Mouse (Mus musculus) hindbrain, embryonic 15.5 days (tissue): ENCODE measurements around the gene Enox1. TPM values are rescaled to one million over a fixed set of nuclear protein-coding genes. Genes with fewer than 3 reads are reported as not detected.
A peak's percentile ranks its signal among the peaks of the same experiment; 100 is the strongest.

ENCODE experiments used
- ATAC-seq: fragments of 200-750 bp; cut with Nextera tagmentation; 2 replicates; pipeline ENCODE4 v1.8.0; 2017; ENCODE audit warnings: low read depth, moderate number of reproducible peaks, moderate TSS enrichment; ENCODE audit not compliant: low FRiP score
- H3K27ac ChIP-seq: fragments of 300-500 bp; sonication (generic); replicated peaks from 2 replicates; pipeline ENCODE4 v1.5.1; 2015; ENCODE audit warnings: mild to moderate bottlenecking, inconsistent platforms
- H3K27me3 ChIP-seq: fragments of 300-500 bp; sonication (generic); 2 replicates; pipeline ENCODE4 v1.6.1; 2015; ENCODE audit warnings: control low read depth, inconsistent platforms
- H3K36me3 ChIP-seq: fragments of 300-500 bp; sonication (generic); 2 replicates; pipeline ENCODE4 v1.6.1; 2015; ENCODE audit warnings: control low read depth, inconsistent platforms
- H3K4me1 ChIP-seq: fragments of 300-500 bp; sonication (generic); replicated peaks from 2 replicates; pipeline ENCODE4 v1.6.1; 2015; ENCODE audit warnings: control low read depth, inconsistent platforms
- H3K4me2 ChIP-seq: fragments of 300-500 bp; sonication (generic); 2 replicates; pipeline ENCODE4 v1.6.1; 2015; ENCODE audit warnings: moderate library complexity, mild to moderate bottlenecking, inconsistent platforms
- H3K4me3 ChIP-seq: fragments of 300-500 bp; sonication (generic); 2 replicates; pipeline ENCODE4 v1.5.1; 2015; ENCODE audit warnings: mild to moderate bottlenecking, inconsistent platforms
- H3K9ac ChIP-seq: fragments of 300-500 bp; sonication (generic); 2 replicates; pipeline ENCODE4 v1.6.1; 2015; ENCODE audit warnings: inconsistent platforms
- H3K9me3 ChIP-seq: fragments of 300-500 bp; sonication (generic); 2 replicates; pipeline ENCODE4 v1.6.1; 2016; ENCODE audit warnings: control low read depth, inconsistent platforms
- WGBS: fragments of 180-500 bp; shearing (Covaris S2); methylation state at CpG from one replicate; pipeline ENCODE4 v1.1.7; 2015; 5-methylcytosine and 5-hydroxymethylcytosine counted together
- polyA plus RNA-seq: library from polyadenylated mRNA; unstranded; fragments of >200 nt; fragmentation: Nextera tagmentation; extraction: Ambion mirVana; gene quantifications from 2 replicates; pipeline ENCODE4 v1.2.1, GENCODE M21; 2015

The Enox1 gene
- polyA plus RNA-seq, 1 experiment from 2014 or later = 43.5 TPM

DNA sequence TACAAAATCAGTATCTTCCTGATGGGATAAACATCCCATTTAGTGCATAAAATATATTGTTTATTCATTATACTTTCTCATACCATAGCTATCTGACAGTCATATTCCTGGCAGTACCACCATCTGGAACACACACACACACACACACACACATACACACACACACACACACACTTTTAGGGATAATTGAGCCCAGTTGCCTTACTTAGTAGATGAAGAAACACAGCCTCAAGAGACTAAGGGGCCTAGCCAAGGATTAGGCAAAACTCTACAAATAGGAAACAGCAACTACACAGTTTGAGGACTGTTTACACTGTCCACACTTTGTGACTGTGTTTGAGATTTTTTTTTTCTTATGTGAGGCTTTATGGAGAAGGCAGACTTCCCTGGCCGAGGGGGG lies 100.9 kb downstream of the Enox1 start:
- peaks cover 15% of the 10 kb centered on the region; the same call in 1 of the 2 replicates for H3K4me1 ChIP-seq
- 80% methylated on average over 1 of the region's 1 CpGs for WGBS
- no peak overlapping the region for H3K27ac ChIP-seq
- H3K4me3 ChIP-seq = no peak overlapping the region
- H3K27me3 ChIP-seq = no peaks in the 10 kb centered on the region
- H3K4me2 ChIP-seq = no peak overlapping the region
- no peak overlapping the region for H3K9ac ChIP-seq
- H3K9me3 ChIP-seq = no peaks in the 10 kb centered on the region
- no peak for ATAC-seq
- H3K36me3 ChIP-seq = no peaks in the 10 kb centered on the region

DNA sequence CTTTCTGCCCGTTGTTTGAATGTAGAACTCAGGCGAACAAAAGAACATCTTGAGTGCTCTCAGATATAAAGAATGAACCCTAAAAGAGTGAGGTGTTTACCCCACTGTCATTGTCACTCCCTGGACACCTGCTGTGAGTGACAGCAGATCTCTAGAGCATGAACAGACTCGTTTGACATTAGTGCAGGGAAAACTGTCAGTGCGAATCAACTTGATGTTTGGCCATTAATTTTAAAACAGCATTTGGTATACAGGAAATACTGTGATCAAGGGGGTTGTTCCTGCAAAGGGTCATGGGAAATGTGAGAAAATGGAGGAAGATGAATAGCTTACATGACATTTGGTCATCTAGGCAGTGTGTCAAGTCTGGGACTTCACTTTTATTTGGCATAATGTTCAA lies 101.6 kb downstream of the Enox1 start:
- Histone ChIP-seq H3K4me1 (peaks cover 15% of the 10 kb centered on the region; the same call in 1 of the 2 replicates), H3K4me2 (no peak overlapping the region), H3K36me3 (no peaks in the 10 kb centered on the region), H3K9me3 (no peaks in the 10 kb centered on the region), H3K9ac (no peak overlapping the region), H3K27ac (no peak overlapping the region), H3K4me3 (no peak overlapping the region), H3K27me3 (no peaks in the 10 kb centered on the region)
- 50% methylated on average over 4 of the region's 4 CpGs for WGBS
- ATAC-seq = no peak

DNA sequence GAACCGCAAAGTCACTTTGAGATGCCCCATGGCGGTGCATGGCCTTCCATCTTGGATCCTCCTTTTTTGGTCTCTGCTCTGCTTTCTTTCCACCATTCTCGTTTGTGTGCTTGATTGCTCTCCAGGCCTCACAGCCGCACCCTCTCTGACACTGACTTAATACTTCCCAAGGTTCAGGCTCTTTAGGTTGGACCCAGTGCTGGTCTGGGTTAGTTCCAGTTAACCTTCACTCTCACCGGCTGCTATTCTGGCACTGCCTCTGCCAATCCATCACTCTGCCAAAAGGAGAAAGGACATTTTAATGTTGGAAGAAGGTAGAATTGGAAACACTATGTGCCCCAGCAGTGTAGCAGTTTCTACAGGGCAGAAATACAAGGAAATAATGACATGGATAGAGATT lies 103.1 kb downstream of the Enox1 start:
- Histone ChIP-seq H3K9me3 (no peaks in the 10 kb centered on the region), H3K4me2 (no peak overlapping the region), H3K4me3 (no peak overlapping the region), H3K9ac (no peak overlapping the region), H3K4me1 (peaks cover 12% of the 10 kb centered on the region; the same call in 1 of the 2 replicates), H3K36me3 (no peaks in the 10 kb centered on the region), H3K27me3 (no peaks in the 10 kb centered on the region), H3K27ac (no peak overlapping the region)
- WGBS = 79% methylated on average over 5 of the region's 5 CpGs
- ATAC-seq = no peak

DNA sequence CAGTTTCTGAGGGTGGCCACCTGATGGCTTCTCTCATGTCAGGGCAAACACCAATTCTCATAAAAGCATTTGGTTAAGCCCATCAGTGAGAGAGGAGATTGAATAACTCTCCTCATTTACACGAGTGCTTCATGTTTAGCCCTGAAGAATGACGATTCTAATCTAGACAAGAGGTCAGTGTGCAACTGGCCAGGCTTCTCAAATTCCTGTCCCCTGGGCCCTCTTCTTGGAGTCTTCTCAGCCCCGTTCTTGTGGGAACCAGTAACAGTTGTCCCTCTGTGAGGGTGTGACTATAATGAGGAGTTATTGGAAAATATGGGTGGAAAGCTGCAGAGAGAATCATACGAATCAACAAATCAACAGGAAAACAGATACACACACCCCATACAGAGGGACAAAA lies 103.5 kb downstream of the Enox1 start:
- Histone ChIP-seq H3K9me3 (no peaks in the 10 kb centered on the region), H3K4me1 (peaks cover 8% of the 10 kb centered on the region; the same call in 1 of the 2 replicates), H3K27me3 (no peaks in the 10 kb centered on the region), H3K4me3 (no peak overlapping the region), H3K9ac (no peak overlapping the region), H3K36me3 (no peaks in the 10 kb centered on the region), H3K27ac (no peak overlapping the region), H3K4me2 (no peak overlapping the region)
- WGBS = 80% methylated on average over 4 of the region's 4 CpGs
- no peak for ATAC-seq

DNA sequence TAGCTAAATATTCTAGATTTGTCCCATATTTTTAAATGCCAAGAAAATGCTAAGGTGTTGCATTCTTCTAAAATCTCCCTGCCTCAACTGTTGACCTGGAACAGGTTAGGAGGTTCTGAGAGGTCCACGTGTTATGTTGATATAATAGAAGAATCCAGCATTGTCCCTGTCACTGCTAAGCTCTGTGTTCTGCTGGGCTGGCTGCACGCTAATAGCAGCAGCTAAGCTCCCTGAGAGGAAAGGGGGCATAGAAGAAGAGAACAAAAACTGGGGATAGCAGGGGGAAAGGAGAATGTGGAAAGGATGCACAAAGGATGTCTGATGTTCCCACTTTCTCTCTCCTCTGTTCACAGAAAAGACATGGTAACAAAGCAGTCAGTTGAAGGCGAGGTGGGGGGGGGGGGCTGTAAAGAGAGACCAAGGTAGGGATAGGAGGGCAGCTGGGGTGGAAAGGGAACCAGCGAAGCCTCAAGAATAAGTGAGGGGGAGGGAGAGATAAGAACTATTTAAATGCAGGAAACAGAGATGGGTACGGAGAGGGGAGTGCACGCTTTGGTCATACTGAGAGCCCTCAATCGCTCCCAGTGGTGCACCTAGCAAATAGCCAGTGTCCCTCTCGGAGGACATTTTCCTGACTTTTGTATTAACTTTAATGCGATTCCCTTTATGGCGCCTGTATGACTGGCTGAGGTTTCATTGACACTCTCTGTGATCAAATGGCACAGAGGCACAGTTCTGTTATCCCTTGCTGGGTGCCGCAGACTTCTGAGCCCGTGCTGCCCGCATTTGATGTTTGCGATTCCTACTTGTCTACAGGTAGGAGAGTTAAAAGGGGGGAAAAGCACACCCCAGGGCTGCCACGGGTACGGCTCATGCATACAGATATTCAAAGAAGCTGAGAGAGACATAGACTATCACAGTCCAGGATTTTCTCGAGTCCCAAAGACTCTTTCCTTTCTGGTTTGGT lies 110.5 kb downstream of the Enox1 start:
- Histone ChIP-seq H3K4me3 (no peak overlapping the region), H3K4me1 (peaks cover 2% of the 10 kb centered on the region; the same call in 1 of the 2 replicates), H3K36me3 (no peaks in the 10 kb centered on the region), H3K27me3 (no peaks in the 10 kb centered on the region), H3K9me3 (no peaks in the 10 kb centered on the region), H3K27ac (no peak overlapping the region), H3K4me2 (no peak overlapping the region), H3K9ac (no peak overlapping the region)
- no peak for ATAC-seq
- 65% methylated on average over 17 of the region's 17 CpGs for WGBS

DNA sequence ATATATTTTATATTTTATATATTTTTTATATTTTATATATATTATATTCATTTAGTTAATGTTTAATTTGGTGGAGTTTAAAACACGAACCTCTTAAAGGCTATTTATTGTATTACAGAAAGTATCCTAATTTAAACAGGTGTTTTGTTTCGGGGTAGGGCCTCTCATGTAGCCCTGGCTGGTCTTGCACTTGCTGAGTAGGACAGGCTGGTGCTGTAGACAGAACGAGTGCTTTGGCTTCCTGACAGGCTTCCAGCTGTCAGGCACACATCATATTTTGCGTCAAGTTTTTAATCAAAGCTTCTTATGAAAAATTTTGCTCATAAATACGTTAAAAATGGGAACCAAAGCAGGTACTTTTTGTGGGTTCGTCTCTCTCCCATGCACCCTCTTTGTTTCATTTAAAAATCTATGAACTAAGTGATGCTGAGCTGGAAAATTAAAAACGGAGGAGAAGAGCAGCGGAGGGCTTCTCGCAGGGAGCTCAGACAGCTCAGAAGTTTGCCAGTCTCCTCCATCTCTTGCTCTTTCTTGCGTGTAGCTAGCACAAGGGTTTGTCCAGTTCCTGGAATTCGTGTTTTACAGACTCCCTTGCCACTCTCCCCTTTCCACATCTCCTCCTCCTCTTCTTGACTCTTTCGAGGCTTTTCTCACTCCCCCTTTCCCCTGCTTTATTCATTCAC lies 115.8 kb downstream of the Enox1 start:
- peak overlapping the region; percentile 35 for H3K27ac ChIP-seq

DNA sequence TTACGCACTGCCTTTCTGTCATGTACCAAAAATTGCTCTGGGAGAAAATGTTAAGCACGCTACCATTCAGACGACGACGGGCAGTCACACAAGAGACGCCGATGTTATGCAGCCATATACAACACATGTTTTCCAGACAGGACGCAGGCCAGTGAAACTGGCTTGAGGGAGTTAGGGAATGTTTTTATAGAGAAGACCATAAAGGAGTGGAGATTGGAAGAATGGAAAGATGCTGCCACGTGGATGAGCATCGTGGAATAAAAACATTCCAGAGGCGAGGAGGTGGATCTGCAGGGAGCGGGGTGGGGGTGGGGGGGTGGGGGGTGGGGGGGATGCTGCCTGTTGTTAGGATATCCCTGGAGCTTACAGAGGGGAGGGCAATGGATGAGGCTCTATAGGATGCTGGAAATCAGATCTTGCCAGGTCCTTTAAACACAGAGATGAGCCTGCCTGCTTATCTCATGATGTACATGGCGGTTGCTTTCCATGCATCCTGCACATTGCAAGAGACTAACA lies 116.4 kb downstream of the Enox1 start:
- Histone ChIP-seq H3K9me3 (no peaks in the 10 kb centered on the region), H3K4me1 (peaks cover 15% of the 10 kb centered on the region), H3K4me2 (peak overlapping the region; percentile 25), H3K27ac (peak overlapping the region; percentile 35), H3K36me3 (no peaks in the 10 kb centered on the region), H3K27me3 (no peaks in the 10 kb centered on the region), H3K9ac (no peak overlapping the region), H3K4me3 (no peak overlapping the region)
- no peak for ATAC-seq
- WGBS = 31% methylated on average over 13 of the region's 13 CpGs

More for the DNA sequence above, 115.8 kb downstream of the Enox1 start:
- Histone ChIP-seq H3K4me1 (peaks cover 15% of the 10 kb centered on the region), H3K9ac (no peak overlapping the region), H3K9me3 (no peaks in the 10 kb centered on the region), H3K4me2 (peak overlapping the region; percentile 25), H3K27me3 (no peaks in the 10 kb centered on the region), H3K36me3 (no peaks in the 10 kb centered on the region), H3K4me3 (no peak overlapping the region)
- ATAC-seq = no peak
- WGBS = 56% methylated on average over 12 of the region's 12 CpGs

DNA sequence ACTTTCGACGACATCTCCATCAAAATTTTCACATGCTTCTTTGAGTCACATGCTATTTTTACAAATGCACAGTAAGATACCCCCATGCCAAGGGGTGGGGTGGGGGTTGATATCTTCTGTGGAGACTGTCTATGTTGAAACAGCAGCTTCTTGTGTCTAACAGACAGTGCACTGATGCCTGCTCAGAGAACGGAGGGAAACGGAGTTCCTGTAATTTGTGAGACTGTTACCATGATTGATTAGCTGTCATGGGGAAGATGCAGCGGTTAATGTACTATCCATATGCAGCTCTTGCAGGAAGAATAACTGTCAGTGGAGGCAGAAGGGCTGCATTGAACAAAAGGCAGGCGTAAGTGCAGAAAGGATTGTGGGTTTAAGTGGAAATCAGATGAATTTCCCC lies 117.2 kb downstream of the Enox1 start:
- H3K4me1 ChIP-seq = peaks cover 15% of the 10 kb centered on the region
- no peaks in the 10 kb centered on the region for H3K27me3 ChIP-seq
- peak; percentile 49 for ATAC-seq
- H3K9ac ChIP-seq = no peak overlapping the region
- no peak overlapping the region for H3K4me3 ChIP-seq
- H3K4me2 ChIP-seq = no peak overlapping the region
- H3K9me3 ChIP-seq = no peaks in the 10 kb centered on the region
- 45% methylated on average over 6 of the region's 6 CpGs for WGBS
- peak overlapping the region; percentile 25 for H3K27ac ChIP-seq
- H3K36me3 ChIP-seq = no peaks in the 10 kb centered on the region

DNA sequence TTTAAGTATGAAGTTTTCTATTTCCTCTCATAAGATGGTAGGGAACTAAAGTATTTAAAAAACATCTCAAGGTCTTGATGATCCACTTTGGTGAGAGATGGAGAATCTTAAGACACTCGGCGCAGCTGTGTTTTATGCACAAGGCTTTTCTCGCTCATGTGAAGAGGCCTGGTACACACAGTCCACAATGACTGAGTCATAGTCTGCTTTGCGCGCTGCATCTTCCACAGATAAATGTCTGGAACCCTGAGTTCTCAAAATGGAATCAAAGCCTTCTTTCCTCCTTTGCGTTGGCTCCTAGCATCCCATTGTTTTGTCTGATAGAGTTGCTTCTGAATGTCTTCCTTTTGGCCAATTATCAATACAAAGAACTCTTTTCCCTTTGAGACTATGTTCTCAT lies 119.0 kb downstream of the Enox1 start:
- Histone ChIP-seq H3K9ac (no peak overlapping the region), H3K27me3 (no peaks in the 10 kb centered on the region), H3K9me3 (no peaks in the 10 kb centered on the region), H3K36me3 (no peaks in the 10 kb centered on the region), H3K27ac (no peak overlapping the region), H3K4me1 (peaks cover 15% of the 10 kb centered on the region), H3K4me3 (no peak overlapping the region), H3K4me2 (no peak overlapping the region)
- no peak for ATAC-seq
- WGBS = 87% methylated on average over 6 of the region's 6 CpGs

DNA sequence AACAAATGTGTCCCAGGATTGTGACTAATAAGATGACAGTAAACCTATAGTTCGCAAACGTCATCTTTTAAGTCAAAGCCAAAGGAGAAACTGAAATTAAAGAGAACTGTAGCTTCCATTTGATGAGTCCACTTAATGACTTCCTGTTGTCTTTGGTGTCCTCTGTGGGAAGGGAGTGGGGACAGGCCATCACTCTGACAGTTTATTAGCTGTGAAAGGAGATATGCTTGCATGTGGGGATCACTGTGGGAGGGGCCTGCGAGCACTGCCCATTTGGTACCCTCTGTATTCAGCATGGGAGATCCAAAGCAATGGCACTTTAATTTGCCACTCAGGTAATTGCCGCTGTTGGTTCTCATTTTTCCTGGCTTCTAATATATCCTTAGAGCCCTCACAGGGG lies 122.6 kb downstream of the Enox1 start:
- WGBS = 77% methylated on average over 4 of the region's 4 CpGs
- no peaks in the 10 kb centered on the region for H3K9me3 ChIP-seq
- ATAC-seq = no peak

DNA sequence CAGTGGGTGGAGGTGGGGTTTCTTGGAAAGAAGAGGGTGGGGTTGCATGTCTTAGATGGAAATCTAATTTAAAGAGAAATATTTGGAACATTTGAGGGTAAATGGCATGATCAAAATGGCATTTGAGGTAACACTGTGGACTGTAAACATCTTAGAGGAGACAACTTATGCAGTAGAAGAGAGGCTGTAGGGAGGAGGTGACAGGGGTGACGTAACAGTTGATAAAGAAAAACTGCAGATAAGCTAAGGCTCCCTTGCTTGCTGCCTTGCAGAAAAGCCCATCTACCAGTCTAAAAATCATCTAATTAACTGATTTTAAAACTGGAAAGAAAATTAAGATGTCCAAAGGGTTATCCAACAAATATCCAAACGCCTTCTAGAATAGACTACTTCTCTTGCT lies 123.9 kb downstream of the Enox1 start:
- Histone ChIP-seq H3K4me3 (no peak overlapping the region), H3K4me2 (no peak overlapping the region), H3K27ac (no peak overlapping the region), H3K36me3 (no peaks in the 10 kb centered on the region), H3K4me1 (peaks cover 7% of the 10 kb centered on the region; the same call in 1 of the 2 replicates), H3K9me3 (no peaks in the 10 kb centered on the region), H3K27me3 (no peaks in the 10 kb centered on the region), H3K9ac (no peak overlapping the region)
- 91% methylated on average over 2 of the region's 2 CpGs for WGBS
- ATAC-seq = no peak

More for the DNA sequence above, 122.6 kb downstream of the Enox1 start:
- Histone ChIP-seq H3K4me2 (no peak overlapping the region), H3K27ac (no peak overlapping the region), H3K4me3 (no peak overlapping the region), H3K9ac (no peak overlapping the region), H3K4me1 (peaks cover 6% of the 10 kb centered on the region; the same call in 1 of the 2 replicates), H3K36me3 (no peaks in the 10 kb centered on the region), H3K27me3 (no peaks in the 10 kb centered on the region)

DNA sequence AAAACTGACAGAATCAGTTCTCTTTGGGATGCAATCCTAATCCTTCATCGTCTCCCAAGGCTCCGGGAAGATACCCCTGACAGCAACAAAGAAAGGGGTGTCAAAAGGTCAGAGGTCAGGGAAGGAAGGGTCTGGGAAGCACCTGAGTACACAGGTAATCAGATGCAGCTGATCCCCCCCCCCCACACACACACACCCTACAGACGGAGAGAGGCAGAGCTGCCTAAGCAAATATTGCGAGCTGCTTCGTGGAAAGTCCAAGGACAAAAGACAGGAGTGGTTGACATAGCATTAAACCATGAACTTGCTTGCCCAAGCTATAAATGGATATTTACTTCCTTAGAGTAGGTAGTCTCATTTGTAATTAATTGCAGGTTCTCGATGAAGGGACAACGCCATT lies 124.3 kb downstream of the Enox1 start:
- Histone ChIP-seq H3K4me3 (no peak overlapping the region), H3K9me3 (no peaks in the 10 kb centered on the region), H3K4me2 (no peak overlapping the region), H3K27ac (no peak overlapping the region), H3K4me1 (peaks cover 7% of the 10 kb centered on the region; the same call in 1 of the 2 replicates), H3K9ac (no peak overlapping the region), H3K36me3 (no peaks in the 10 kb centered on the region), H3K27me3 (no peaks in the 10 kb centered on the region)
- no peak for ATAC-seq
- WGBS = 80% methylated on average over 7 of the region's 7 CpGs
